Mouse (Mus musculus) left cerebral cortex, adult 18-20 months (tissue): ENCODE results near the gene Rassf8. TPM values are rescaled to one million over a fixed set of nuclear protein-coding genes. Genes with fewer than 3 reads are reported as not detected.

Experiments used
- DNase-seq, 2 experiments: peaks; one replicate each; pipeline ENCODE4 v3.0.0; 2021 to 2022; ENCODE audit warnings: low spot score in 2 of 2, mixed read lengths in 1 of 2
- total RNA-seq, 2 experiments: library from RNA; stranded (reverse); gene quantifications; 2 replicates each; pipeline ENCODE4 v1.2.3; 2021

The Rassf8 gene
- total RNA-seq, 2 experiments from 2014 or later: 16.3 to 18.9 TPM

GRCm38 (mm10) chr6:145770272-145771000 lies 23.9 kb downstream of the Rassf8 start:
- no peak for DNase-seq

- no peak for DNase-seq
Measured at GRCm38 (mm10) chr6:145774436-145774835, 27.9 kb downstream of the Rassf8 start.

GRCm38 (mm10) chr6:145776241-145776640 lies 29.7 kb downstream of the Rassf8 start:
- DNase-seq: no peak

- DNase-seq: no peak
Measured at GRCm38 (mm10) chr6:145779383-145779782, 32.8 kb downstream of the Rassf8 start.

GRCm38 (mm10) chr6:145780180-145780802 lies 33.7 kb downstream of the Rassf8 start:
- no peak for DNase-seq

- DNase-seq: no peak
Measured at GRCm38 (mm10) chr6:145781256-145781655, 34.7 kb downstream of the Rassf8 start.

GRCm38 (mm10) chr6:145781966-145782365 lies 35.4 kb downstream of the Rassf8 start:
- DNase-seq: no peak

- no peak for DNase-seq
Measured at GRCm38 (mm10) chr6:145787311-145787710, 40.8 kb downstream of the Rassf8 start.

GRCm38 (mm10) chr6:145789738-145790137 lies 43.2 kb downstream of the Rassf8 start:
- DNase-seq: no peak

- no peak for DNase-seq
Measured at GRCm38 (mm10) chr6:145792373-145792772, 45.8 kb downstream of the Rassf8 start.

GRCm38 (mm10) chr6:145793109-145793593 lies 46.6 kb downstream of the Rassf8 start:
- peak; percentile 43 to 60 for DNase-seq

GRCm38 (mm10) chr6:145794671-145795070 lies 48.1 kb downstream of the Rassf8 start:
- no peak for DNase-seq

GRCm38 (mm10) chr6:145796191-145797023 lies 49.9 kb downstream of the Rassf8 start:
- no peak for DNase-seq

- DNase-seq: no peak
Measured at GRCm38 (mm10) chr6:145797692-145798091, 51.1 kb downstream of the Rassf8 start.

- DNase-seq: no peak
Measured at GRCm38 (mm10) chr6:145801796-145802488, 55.4 kb downstream of the Rassf8 start.

- no peak for DNase-seq
Measured at GRCm38 (mm10) chr6:145802881-145803280, 56.3 kb downstream of the Rassf8 start.

GRCm38 (mm10) chr6:145804276-145804675 lies 57.7 kb downstream of the Rassf8 start:
- DNase-seq: no peak

GRCm38 (mm10) chr6:145806784-145807183 lies 60.2 kb downstream of the Rassf8 start:
- DNase-seq: no peak

GRCm38 (mm10) chr6:145807929-145808328 lies 61.4 kb downstream of the Rassf8 start:
- no peak for DNase-seq

- DNase-seq: no peak
Measured at GRCm38 (mm10) chr6:145809566-145809965, 63.0 kb downstream of the Rassf8 start.

GRCm38 (mm10) chr6:145810015-145810414 lies 63.5 kb downstream of the Rassf8 start:
- DNase-seq: no peak
